Comparison of ENCODE assay signal across 8 mouse cellular contexts in the genomic region with DNA sequence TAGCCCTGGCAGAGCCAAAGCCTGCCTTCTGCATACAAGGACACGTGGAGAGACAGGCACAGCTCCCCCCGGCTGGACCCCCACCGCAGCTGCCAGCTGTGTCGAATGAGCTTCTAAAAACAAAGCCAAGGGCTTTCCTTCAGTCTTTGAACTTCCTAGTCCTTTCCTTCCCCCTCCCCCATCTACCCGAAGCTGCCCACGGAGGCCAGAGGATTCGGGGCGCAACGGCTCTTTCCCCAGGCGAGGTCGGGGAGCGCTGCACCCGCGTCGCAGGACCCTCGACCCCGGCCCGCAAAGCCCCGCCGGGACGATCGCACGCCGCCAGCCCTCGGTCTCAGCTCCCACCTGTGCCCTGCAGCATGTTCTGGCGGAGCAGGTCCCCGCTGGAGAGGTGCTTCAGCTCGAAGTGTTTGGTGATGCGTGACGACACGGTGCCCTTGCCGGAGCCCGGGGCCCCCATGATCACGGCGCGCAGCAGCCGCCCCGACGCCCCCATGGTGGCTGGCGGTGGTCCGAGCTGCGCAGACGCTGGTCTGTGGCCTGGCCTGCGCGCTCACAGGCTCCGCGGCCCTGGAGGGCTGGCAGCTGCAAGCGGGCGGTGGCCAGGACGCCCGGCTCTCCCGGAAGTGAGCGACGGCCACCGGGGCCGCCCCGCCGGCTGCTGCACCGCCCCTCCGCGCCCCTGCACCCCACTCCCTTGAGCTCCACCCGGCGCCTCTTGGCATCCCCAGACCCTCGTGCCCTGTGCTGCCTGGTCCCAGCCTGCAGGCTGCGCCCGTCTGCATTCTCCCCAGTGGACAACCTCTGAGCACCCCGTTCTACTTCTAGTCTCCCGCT. TPM values are rescaled to one million over a fixed set of nuclear protein-coding genes. Genes with fewer than 3 reads are reported as not detected.
A peak's percentile ranks its signal among the peaks of the same experiment; 100 is the strongest.
DNase-seq lines count a peak whose midpoint lies in the region; ATAC-seq and TF ChIP-seq lines count a peak whose summit lies in the region.

Gene Ak3, minus strand, starts transcription at position 628 of the 837 bp plus-strand sequence.

- intact Hi-C loops in gastrocnemius, adult 2 months (cut with DNase I) = loop anchor here (5.0 kb wide), 1 partner anchor 55 kb away; the partner anchor contains the start of gene Cdc37l1

- H3K4me1 ChIP-seq in hindbrain, embryonic 15.5 days (replicated peaks) = peaks cover 31% of the 10 kb centered on the region

- peak within 1 kb of the TSS; percentile 72 for H3K4me2 ChIP-seq in hindbrain, embryonic 15.5 days

- peak; percentile 92 for ATAC-seq in hindbrain, embryonic 15.5 days (ENCODE audit: low FRiP score, low read depth)

- H3K4me3 ChIP-seq in gastrocnemius, adult 2 months = peak within 1 kb of the TSS; percentile 100
- H3K4me3 ChIP-seq in hindbrain, embryonic 15.5 days = peak within 1 kb of the TSS; percentile 85

- no peaks in the 10 kb centered on the region for H3K36me3 ChIP-seq in hindbrain, embryonic 15.5 days

- WGBS in hindbrain, embryonic 15.5 days = under 1% methylated on average over 65 of the region's 68 CpGs

- H3K9ac ChIP-seq in hindbrain, embryonic 15.5 days = peak within 1 kb of the TSS; percentile 87

- TF ChIP-seq CTCF in gastrocnemius, adult 2 months (IDR thresholded peaks at IDR 0.05) = peak; percentile 59

- no peaks in the 10 kb centered on the region for H3K27me3 ChIP-seq in hindbrain, embryonic 15.5 days

- peak; percentile 59 for DNase-seq in ZHBTc4 (ENCODE audit: low read depth, low spot score)
- DNase-seq in cerebellum, postnatal 4 days (ENCODE audit: low spot score in 2 of 2) = peak; percentile 40 to 70
- DNase-seq in gastrocnemius, adult 2 months = peak; percentile 91
- DNase-seq in left cerebral cortex, adult 18-20 months (ENCODE audit: low spot score in 2 of 2) = peak; percentile 66 to 80
- peak; percentile 84 for DNase-seq in lung, postnatal 36 days
- DNase-seq in retina, postnatal 1 day = peak; percentile 88
- peak; percentile 86 for DNase-seq in thymus, postnatal 4 days

- H3K9me3 ChIP-seq in hindbrain, embryonic 15.5 days = no peaks in the 10 kb centered on the region

- H3K27ac ChIP-seq in gastrocnemius, adult 2 months = peak within 1 kb of the TSS; percentile 98
- peak within 1 kb of the TSS; percentile 83 for H3K27ac ChIP-seq in hindbrain, embryonic 15.5 days (replicated peaks)

RNA-seq across cellular contexts. Expression of gene Ak3, which starts in this region (rescaled TPM):
- 10 to 100 TPM; 38.1 to 54.4 TPM for total RNA-seq in gastrocnemius, adult 2 months (2021)
- 68.5 and 75.3 TPM in 2 replicates for polyA plus RNA-seq in hindbrain, embryonic 15.5 days (2015; fragmentation: Nextera tagmentation; extraction: Ambion mirVana)
- total RNA-seq in left cerebral cortex, adult 18-20 months (2021) = 10 to 100 TPM; 53.7 to 54.9 TPM

Comparison
In these comparisons a context has a peak if more than half of its experiments do, and no peak if none do; other contexts are left out.
1. Peak in every context shown above with its lines: DNase-seq, ATAC-seq, H3K4me3 ChIP-seq and H3K27ac ChIP-seq.